Mouse (Mus musculus): Measurements from ENCODE around the gene Ehmt1. TPM values are rescaled to one million over a fixed set of nuclear protein-coding genes. Genes with fewer than 3 reads are reported as not detected.

Ehmt1 gene
- polyA plus RNA-seq, 1 experiment from 2014 or later = 83.0 TPM

DNA sequence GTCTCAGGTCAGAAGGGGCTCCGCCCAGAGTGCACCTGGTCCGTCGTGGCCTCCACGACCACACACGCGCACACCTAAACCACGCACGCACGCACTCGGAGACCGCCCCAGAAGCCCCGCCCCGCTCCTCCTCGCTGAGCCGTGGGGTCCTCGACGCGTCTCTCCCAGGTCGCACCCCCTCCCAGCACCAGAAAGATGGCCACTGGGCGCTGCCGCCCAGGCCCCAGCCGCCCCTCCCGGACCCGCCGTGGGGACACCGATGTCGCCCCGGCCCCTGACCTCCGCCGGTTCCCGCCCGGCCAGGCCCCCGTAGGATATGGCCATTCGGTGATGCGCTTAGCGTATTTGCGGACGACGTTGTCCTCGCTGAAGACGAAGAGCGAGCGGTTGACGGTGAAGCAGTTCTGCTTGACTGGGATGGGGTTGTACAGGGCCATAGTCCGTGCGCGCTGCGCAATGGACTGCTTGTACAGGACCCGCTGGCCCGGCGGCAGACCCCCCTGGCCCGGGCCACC lies 156.9 kb downstream of the Ehmt1 start:
- Histone ChIP-seq H3K4me1 (replicated peaks; ENCODE audit: control insufficient read depth, insufficient read depth, low read length) (peaks cover 6% of the 10 kb centered on the region), H3K4me2 (ENCODE audit: low read length) (peak overlapping the region; percentile 97), H3K27me3 (replicated peaks; ENCODE audit: control insufficient read depth, insufficient read depth, low read length) (peaks cover 19% of the 10 kb centered on the region), H3K4me3 (ENCODE audit: low read depth, low read length) (peak overlapping the region; percentile 47), H3K27ac (ENCODE audit: low read depth) (no peak overlapping the region), H3K9ac (ENCODE audit: low read length) (no peak overlapping the region), H3K9me3 (ENCODE audit: control insufficient read depth, low read length) (no peaks in the 10 kb centered on the region), H3K36me3 (ENCODE audit: control insufficient read depth, insufficient read depth, low read length) (no peaks in the 10 kb centered on the region)
- 1% methylated on average over 52 of the region's 52 CpGs for WGBS
- ATAC-seq (replicated peaks; ENCODE audit: low FRiP score, low TSS enrichment, low read depth) (peak; percentile 64), DNase-seq (ENCODE audit: low spot score) (peak; percentile 65)

GRCm38 (mm10) chr2:24761923-24762445 lies 157.4 kb downstream of the Ehmt1 start:
- Histone ChIP-seq H3K27ac (ENCODE audit: low read depth) (no peak overlapping the region), H3K4me3 (ENCODE audit: low read depth, low read length) (peak overlapping the region; percentile 47), H3K9me3 (ENCODE audit: control insufficient read depth, low read length) (no peaks in the 10 kb centered on the region), H3K4me2 (ENCODE audit: low read length) (peak overlapping the region; percentile 97), H3K9ac (ENCODE audit: low read length) (no peak overlapping the region), H3K36me3 (ENCODE audit: control insufficient read depth, insufficient read depth, low read length) (no peaks in the 10 kb centered on the region), H3K4me1 (replicated peaks; ENCODE audit: control insufficient read depth, insufficient read depth, low read length) (peaks cover 6% of the 10 kb centered on the region), H3K27me3 (replicated peaks; ENCODE audit: control insufficient read depth, insufficient read depth, low read length) (peaks cover 19% of the 10 kb centered on the region)
- ATAC-seq (replicated peaks; ENCODE audit: low FRiP score, low TSS enrichment, low read depth) (peak; percentile 75), DNase-seq (ENCODE audit: low spot score) (peak; percentile 95)
- WGBS = under 1% methylated on average over 34 of the region's 35 CpGs

DNA sequence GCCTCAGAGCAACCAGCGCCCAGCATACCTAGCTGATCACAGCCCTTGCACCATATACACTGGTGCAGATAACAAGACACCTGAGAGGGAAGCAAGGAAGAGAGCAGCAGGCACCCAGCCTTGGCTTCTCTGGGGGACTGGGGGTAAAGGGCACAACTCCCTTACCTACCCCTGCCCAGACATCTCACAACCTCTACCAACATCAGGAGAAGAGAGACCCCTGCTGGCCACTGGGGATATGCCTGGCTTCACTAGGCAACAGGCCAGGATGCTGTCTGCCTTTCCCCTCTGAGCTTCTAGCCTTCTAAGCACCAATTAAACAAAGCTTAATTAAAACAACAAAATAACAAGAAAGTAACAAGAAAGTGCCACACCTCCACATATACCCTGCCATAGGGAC lies 164.1 kb downstream of the Ehmt1 start:
- no peaks in the 10 kb centered on the region for H3K36me3 ChIP-seq (ENCODE audit: control insufficient read depth, insufficient read depth, low read length)
- H3K4me2 ChIP-seq (ENCODE audit: low read length) = no peak overlapping the region
- no peaks in the 10 kb centered on the region for H3K9me3 ChIP-seq (ENCODE audit: control insufficient read depth, low read length)
- WGBS = 93% methylated on average over 1 of the region's 1 CpGs
- H3K27ac ChIP-seq (ENCODE audit: low read depth) = no peak overlapping the region
- H3K4me3 ChIP-seq (ENCODE audit: low read depth, low read length) = no peak overlapping the region
- no peaks in the 10 kb centered on the region for H3K4me1 ChIP-seq (replicated peaks; ENCODE audit: control insufficient read depth, insufficient read depth, low read length)
- no peaks in the 10 kb centered on the region for H3K27me3 ChIP-seq (replicated peaks; ENCODE audit: control insufficient read depth, insufficient read depth, low read length)
- DNase-seq (ENCODE audit: low spot score) = peak; percentile 80
- no peak overlapping the region for H3K9ac ChIP-seq (ENCODE audit: low read length)
- ATAC-seq (replicated peaks; ENCODE audit: low FRiP score, low TSS enrichment, low read depth) = no peak

GRCm38 (mm10) chr2:24752599-24752998 lies 166.8 kb downstream of the Ehmt1 start:
- ATAC-seq (replicated peaks; ENCODE audit: low FRiP score, low TSS enrichment, low read depth) (no peak), DNase-seq (ENCODE audit: low spot score) (no peak)
- Histone ChIP-seq H3K9ac (ENCODE audit: low read length) (no peak overlapping the region), H3K27ac (ENCODE audit: low read depth) (no peak overlapping the region), H3K9me3 (ENCODE audit: control insufficient read depth, low read length) (no peaks in the 10 kb centered on the region), H3K27me3 (replicated peaks; ENCODE audit: control insufficient read depth, insufficient read depth, low read length) (no peaks in the 10 kb centered on the region), H3K4me1 (replicated peaks; ENCODE audit: control insufficient read depth, insufficient read depth, low read length) (no peaks in the 10 kb centered on the region), H3K4me2 (ENCODE audit: low read length) (no peak overlapping the region), H3K4me3 (ENCODE audit: low read depth, low read length) (no peak overlapping the region), H3K36me3 (ENCODE audit: control insufficient read depth, insufficient read depth, low read length) (no peaks in the 10 kb centered on the region)
- 67% methylated on average over 4 of the region's 4 CpGs for WGBS

- ATAC-seq (replicated peaks; ENCODE audit: low FRiP score, low TSS enrichment, low read depth) = no peak
- no peaks in the 10 kb centered on the region for H3K9me3 ChIP-seq (ENCODE audit: control insufficient read depth, low read length)
- H3K36me3 ChIP-seq (ENCODE audit: control insufficient read depth, insufficient read depth, low read length) = no peaks in the 10 kb centered on the region
- H3K9ac ChIP-seq (ENCODE audit: low read length) = no peak overlapping the region
- no peaks in the 10 kb centered on the region for H3K4me1 ChIP-seq (replicated peaks; ENCODE audit: control insufficient read depth, insufficient read depth, low read length)
- 35% methylated on average over 3 of the region's 3 CpGs for WGBS
- H3K27ac ChIP-seq (ENCODE audit: low read depth) = no peak overlapping the region
- no peak for DNase-seq (ENCODE audit: low spot score)
- no peak overlapping the region for H3K4me3 ChIP-seq (ENCODE audit: low read depth, low read length)
- no peak overlapping the region for H3K4me2 ChIP-seq (ENCODE audit: low read length)
- H3K27me3 ChIP-seq (replicated peaks; ENCODE audit: control insufficient read depth, insufficient read depth, low read length) = no peaks in the 10 kb centered on the region
Measured at GRCm38 (mm10) chr2:24750051-24750450, 169.4 kb downstream of the Ehmt1 start.

DNA sequence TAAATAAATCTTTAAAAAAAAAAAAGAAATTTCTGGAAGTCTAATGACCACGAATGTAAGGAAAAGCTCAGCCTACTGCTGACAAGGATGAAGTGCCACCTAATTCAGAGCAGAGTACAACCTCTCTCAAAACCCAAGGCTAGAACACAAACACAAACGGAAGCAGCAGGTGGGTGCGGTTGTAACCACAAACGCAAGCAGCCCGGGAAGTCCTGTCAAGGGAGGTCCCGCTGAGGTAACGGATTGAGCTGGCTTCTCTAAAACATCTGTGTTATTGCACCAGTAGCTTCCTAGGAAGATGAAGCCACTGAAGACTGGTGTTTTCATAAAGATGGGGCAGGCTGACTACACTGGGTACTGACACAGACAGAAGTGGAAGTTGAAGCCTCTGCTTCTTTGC lies 171.5 kb downstream of the Ehmt1 start:
- H3K36me3 ChIP-seq (ENCODE audit: control insufficient read depth, insufficient read depth, low read length) = no peaks in the 10 kb centered on the region
- no peaks in the 10 kb centered on the region for H3K27me3 ChIP-seq (replicated peaks; ENCODE audit: control insufficient read depth, insufficient read depth, low read length)
- H3K9ac ChIP-seq (ENCODE audit: low read length) = no peak overlapping the region
- WGBS = 65% methylated on average over 7 of the region's 7 CpGs
- H3K4me2 ChIP-seq (ENCODE audit: low read length) = no peak overlapping the region
- DNase-seq (ENCODE audit: low spot score) (no peak), ATAC-seq (replicated peaks; ENCODE audit: low FRiP score, low TSS enrichment, low read depth) (no peak)
- H3K4me3 ChIP-seq (ENCODE audit: low read depth, low read length) = no peak overlapping the region
- H3K4me1 ChIP-seq (replicated peaks; ENCODE audit: control insufficient read depth, insufficient read depth, low read length) = no peaks in the 10 kb centered on the region
- no peaks in the 10 kb centered on the region for H3K9me3 ChIP-seq (ENCODE audit: control insufficient read depth, low read length)
- H3K27ac ChIP-seq (ENCODE audit: low read depth) = no peak overlapping the region

Small RNA genes within 50 kb of the gene (microRNA-seq; reads per million reads assigned to microRNA genes)
- gene Gm22875 = not detected

Other genes starting within 250 kb of the Ehmt1 start
- 0.91 and 1.0 TPM in 2 replicates for gene Cacna1b, start 156.5 kb downstream of the Ehmt1 start, polyA plus RNA-seq (2014; fragmentation: Nextera tagmentation; extraction: Ambion mirVana)
- 66.2 and 72.8 TPM in 2 replicates for gene Arrdc1, start 15.6 kb upstream of the Ehmt1 start, polyA plus RNA-seq (2014; fragmentation: Nextera tagmentation; extraction: Ambion mirVana)
- gene Zmynd19, start 30.2 kb upstream of the Ehmt1 start, polyA plus RNA-seq (2014; fragmentation: Nextera tagmentation; extraction: Ambion mirVana) = 13.0 and 18.1 TPM in 2 replicates
- 22.9 and 25.6 TPM in 2 replicates for gene Dph7, start 42.8 kb upstream of the Ehmt1 start, polyA plus RNA-seq (2014; fragmentation: Nextera tagmentation; extraction: Ambion mirVana)
- 143 and 147 TPM in 2 replicates for gene Mrpl41, start 55.5 kb upstream of the Ehmt1 start, polyA plus RNA-seq (2014; fragmentation: Nextera tagmentation; extraction: Ambion mirVana)
- gene Pnpla7, start 56.4 kb upstream of the Ehmt1 start, polyA plus RNA-seq (2014; fragmentation: Nextera tagmentation; extraction: Ambion mirVana) = 6.8 and 8.2 TPM in 2 replicates
- gene Nsmf, start 134.7 kb upstream of the Ehmt1 start, polyA plus RNA-seq (2014; fragmentation: Nextera tagmentation; extraction: Ambion mirVana) = 44.3 and 50.0 TPM in 2 replicates
- 6.0 and 7.3 TPM in 2 replicates for gene Entpd8, start 160.7 kb upstream of the Ehmt1 start, polyA plus RNA-seq (2014; fragmentation: Nextera tagmentation; extraction: Ambion mirVana)
- 2.3 and 5.7 TPM in 2 replicates for gene Noxa1, start 175.5 kb upstream of the Ehmt1 start, polyA plus RNA-seq (2014; fragmentation: Nextera tagmentation; extraction: Ambion mirVana)

All from intestine, embryonic 14.5 days (tissue).